Mouse (Mus musculus) cerebellum, adult 2 months (tissue): ENCODE data around the gene Insl6.

Experiments used
- CTCF ChIP-seq: fragments of 200-500 bp; IDR thresholded peaks from 2 replicates; pipeline ENCODE4 v1.5.1; 2011; ENCODE audit warnings: low read depth, mild to moderate bottlenecking, control low read depth, low read length, moderate library complexity, borderline replicate concordance; ENCODE audit not compliant: insufficient read depth
- POLR2A ChIP-seq: fragments of 200-500 bp; IDR thresholded peaks from 2 replicates; pipeline ENCODE4 v1.6.1; 2011; ENCODE audit warnings: low read length, control low read depth, borderline replicate concordance; ENCODE audit not compliant: insufficient read depth

DNA sequence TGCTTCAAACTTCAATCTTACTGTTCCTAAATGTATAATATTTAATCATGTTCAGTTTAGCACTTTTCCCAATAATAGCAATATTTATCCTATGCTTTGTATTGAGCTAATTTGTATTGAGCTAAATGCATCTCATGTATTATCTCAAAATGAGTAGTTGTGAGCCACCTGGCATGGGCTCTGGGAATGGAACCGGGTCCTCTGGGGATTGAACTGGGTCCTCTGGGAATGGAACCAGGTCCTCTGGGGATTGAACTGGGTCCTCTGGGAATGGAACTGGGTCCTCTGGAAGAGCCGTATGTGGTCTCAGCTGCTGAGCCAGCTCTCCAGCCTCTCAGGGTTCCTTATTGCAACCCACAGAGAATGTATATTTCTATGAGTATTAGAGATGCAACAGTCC lies 23.0 kb downstream of the Insl6 start:
- TF ChIP-seq POLR2A (no peak), CTCF (no peak)
